ENCODE assay signal across 26 mouse cellular contexts in the genomic region with DNA sequence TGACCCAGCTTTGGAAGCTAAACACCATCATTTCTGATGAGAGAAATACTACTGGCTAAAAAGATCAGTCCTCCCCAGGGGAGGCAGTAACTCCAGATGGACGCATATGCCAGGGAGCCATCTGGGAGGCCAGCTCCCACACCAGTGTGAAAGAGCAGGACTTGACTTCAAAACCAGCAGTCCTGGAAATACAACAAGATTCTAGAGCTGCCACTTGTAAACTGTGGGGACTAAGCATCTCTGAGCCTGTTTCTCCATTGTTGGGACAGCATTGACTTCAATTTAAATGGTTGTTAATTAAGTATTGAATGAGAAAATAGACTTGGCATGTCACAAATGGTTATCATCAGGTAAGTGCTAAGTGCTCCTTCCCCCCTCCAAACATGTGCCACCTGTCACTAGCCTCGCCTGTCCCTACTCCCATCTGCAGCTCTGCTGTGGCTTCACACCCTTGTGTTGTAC. TPM values are rescaled to one million over a fixed set of nuclear protein-coding genes. Genes with fewer than 3 reads are reported as not detected.
DNase-seq lines count a peak whose midpoint lies in the region; ATAC-seq and TF ChIP-seq lines count a peak whose summit lies in the region.
"Had no signal": no experiment of that assay in that cellular context is flagged by ENCODE, and none has a peak within 500 bp of the region (broad histone marks: within the 10 kb centered on the region; RNA-seq: fewer than 3 reads in every experiment).

No protein-coding gene starts in this region.

- no peak overlapping the region for H3K4me2 ChIP-seq in forebrain, embryonic 15.5 days (replicated peaks)
- H3K4me2 ChIP-seq in kidney, postnatal 0 days (ENCODE audit: low read length), result no peak overlapping the region
- H3K4me2 ChIP-seq: embryonic facial prominence, embryonic 15.5 days; hindbrain, embryonic 15.5 days; limb, embryonic 13.5 days; liver, embryonic 15.5 days had no signal

- H3K9ac ChIP-seq in forebrain, embryonic 15.5 days (replicated peaks), result no peak overlapping the region
- no peak overlapping the region for H3K9ac ChIP-seq in kidney, postnatal 0 days (ENCODE audit: low read depth, low read length)
- H3K9ac ChIP-seq: embryonic facial prominence, embryonic 15.5 days; hindbrain, embryonic 15.5 days; limb, embryonic 13.5 days; liver, embryonic 15.5 days had no signal

- H3K4me3 ChIP-seq in forebrain, embryonic 15.5 days, result no peak overlapping the region
- no peak overlapping the region for H3K4me3 ChIP-seq in forebrain, embryonic 10.5 days
- no peak overlapping the region for H3K4me3 ChIP-seq in kidney, postnatal 0 days (replicated peaks; ENCODE audit: low read depth, low read length)
- no peak overlapping the region for H3K4me3 ChIP-seq in layer of hippocampus, adult 2 months
- H3K4me3 ChIP-seq: embryonic facial prominence, embryonic 15.5 days; hindbrain, embryonic 15.5 days; limb, embryonic 13.5 days; liver, embryonic 15.5 days had no signal

- no peaks in the 10 kb centered on the region for H3K27me3 ChIP-seq in forebrain, embryonic 15.5 days
- H3K27me3 ChIP-seq in forebrain, embryonic 10.5 days (ENCODE audit: poor library complexity, severe bottlenecking), result no peaks in the 10 kb centered on the region
- no peaks in the 10 kb centered on the region for H3K27me3 ChIP-seq in kidney, postnatal 0 days (ENCODE audit: insufficient read depth, low read length)
- H3K27me3 ChIP-seq: embryonic facial prominence, embryonic 15.5 days; hindbrain, embryonic 15.5 days; limb, embryonic 13.5 days; liver, embryonic 15.5 days had no signal

- H3K4me1 ChIP-seq in forebrain, embryonic 15.5 days, result peaks cover 26% of the 10 kb centered on the region
- H3K4me1 ChIP-seq in forebrain, embryonic 10.5 days, result peaks cover 10% of the 10 kb centered on the region
- H3K4me1 ChIP-seq in kidney, postnatal 0 days (replicated peaks; ENCODE audit: insufficient read depth, low read length), result peaks cover 12% of the 10 kb centered on the region; the same call in 1 of the 2 replicates
- H3K4me1 ChIP-seq: liver, embryonic 15.5 days had no signal

- no peak for DNase-seq in forebrain, embryonic 10.5 days (ENCODE audit: extremely low spot score, low spot score)
- DNase-seq in kidney, postnatal 0 days (ENCODE audit: low spot score), result peak; percentile 76
- DNase-seq in kidney, postnatal 14 days, result no peak
- DNase-seq in cerebellum, adult 18-20 months, result peak; percentile 72 to 76
- peak; percentile 69 to 70 for DNase-seq in cerebellum, postnatal 36 days
- no peak for DNase-seq in urinary bladder, postnatal 10 days (ENCODE audit: low spot score)
- no peak for DNase-seq in layer of hippocampus, adult 2 months (ENCODE audit: low spot score in 2 of 2)
- DNase-seq: adrenal gland, adult 8-10 months; gastrocnemius, postnatal 10 days; kidney, adult 11 months; spleen, adult 18-20 months; thymus, adult 18-20 months had no signal

- no peak for ATAC-seq in forebrain, embryonic 15.5 days (replicated peaks)
- no peak for ATAC-seq in kidney, postnatal 0 days (replicated peaks; ENCODE audit: low FRiP score, low read depth)

- H3K27ac ChIP-seq in forebrain, embryonic 15.5 days (replicated peaks), result 0 out of 2 replicates have a peak overlapping the region, but pooled peaks have one; percentile 2
- no peak overlapping the region for H3K27ac ChIP-seq in forebrain, embryonic 10.5 days
- peak overlapping the region; percentile 65 for H3K27ac ChIP-seq in kidney, postnatal 0 days
- no peak overlapping the region for H3K27ac ChIP-seq in layer of hippocampus, adult 2 months
- H3K27ac ChIP-seq: embryonic facial prominence, embryonic 15.5 days; limb, embryonic 13.5 days; liver, embryonic 15.5 days had no signal

- TF ChIP-seq CTCF in kidney, postnatal 0 days (IDR thresholded peaks at IDR 0.05; ENCODE audit: low read depth), result no peak
- no peak for TF ChIP-seq CTCF in layer of hippocampus, adult 2 months (conservative IDR thresholded peaks at IDR 0.05)

- H3K9me3 ChIP-seq in forebrain, embryonic 15.5 days, result no peaks in the 10 kb centered on the region
- H3K9me3 ChIP-seq in forebrain, embryonic 10.5 days, result no peaks in the 10 kb centered on the region
- no peaks in the 10 kb centered on the region for H3K9me3 ChIP-seq in kidney, postnatal 0 days (replicated peaks; ENCODE audit: low read length)
- H3K9me3 ChIP-seq: embryonic facial prominence, embryonic 15.5 days; hindbrain, embryonic 15.5 days; limb, embryonic 13.5 days; liver, embryonic 15.5 days had no signal

- WGBS in forebrain, embryonic 15.5 days, result 56% methylated on average over 2 of the region's 2 CpGs
- WGBS in forebrain, embryonic 10.5 days, result 77% methylated on average over 2 of the region's 2 CpGs
- 47% methylated on average over 2 of the region's 2 CpGs for WGBS in kidney, postnatal 0 days

- no peaks in the 10 kb centered on the region for H3K36me3 ChIP-seq in forebrain, embryonic 15.5 days
- H3K36me3 ChIP-seq in forebrain, embryonic 10.5 days (replicated peaks), result no peaks in the 10 kb centered on the region
- no peaks in the 10 kb centered on the region for H3K36me3 ChIP-seq in kidney, postnatal 0 days (ENCODE audit: insufficient read depth, low read length)
- H3K36me3 ChIP-seq: embryonic facial prominence, embryonic 15.5 days; hindbrain, embryonic 15.5 days; liver, embryonic 15.5 days had no signal

RNA-seq across cellular contexts. Expression of a gene that starts 37.6 kb away (rescaled TPM):
- polyA plus RNA-seq in forebrain, embryonic 15.5 days (2015; fragmentation: Nextera tagmentation; extraction: Ambion mirVana), result 53.9 and 56.3 TPM in 2 replicates
- polyA plus RNA-seq in forebrain, embryonic 10.5 days (2016; fragmentation: Nextera tagmentation; extraction: Ambion mirVana), result 14.7 and 15.4 TPM in 2 replicates
- 23.6 and 26.2 TPM in 2 replicates for polyA plus RNA-seq in kidney, postnatal 0 days (2015; fragmentation: Nextera tagmentation; extraction: Ambion mirVana)
- total RNA-seq in layer of hippocampus, adult 2 months (2021), result 10 to 100 TPM; 25.3 to 33.3 TPM
- total RNA-seq: CH12.LX had no signal

RNA-seq across cellular contexts. Expression of a gene that starts 52.9 kb away (rescaled TPM):
- polyA plus RNA-seq in forebrain, embryonic 15.5 days (2015; fragmentation: Nextera tagmentation; extraction: Ambion mirVana), result not detected in 2 replicates
- not detected in 2 replicates for polyA plus RNA-seq in forebrain, embryonic 10.5 days (2016; fragmentation: Nextera tagmentation; extraction: Ambion mirVana)
- polyA plus RNA-seq in kidney, postnatal 0 days (2015; fragmentation: Nextera tagmentation; extraction: Ambion mirVana), result not detected in 2 replicates
- total RNA-seq in layer of hippocampus, adult 2 months (2021), result not detected
- total RNA-seq: adrenal gland, adult 8-10 months; CH12.LX; gastrocnemius, postnatal 10 days; heart, adult 8-10 months; layer of hippocampus, adult 18-20 months; left cerebral cortex, adult 18-20 months; megakaryocyte-erythroid progenitor cell, adult 5-6 weeks had no signal
- polyA plus RNA-seq: cortical plate, adult 2 months; embryonic facial prominence, embryonic 15.5 days; heart, postnatal 0 days; hindbrain, embryonic 15.5 days; limb, embryonic 13.5 days; liver, embryonic 15.5 days; neural tube, embryonic 11.5 days; stomach, embryonic 14.5 days had no signal

Comparison
In these comparisons a context has a peak if more than half of its experiments do, and no peak if none do; other contexts are left out.
1. H3K27ac ChIP-seq: peak in forebrain, embryonic 15.5 days (single experiment) and kidney, postnatal 0 days (single experiment); none in forebrain, embryonic 10.5 days (single experiment) and layer of hippocampus, adult 2 months (single experiment).
2. DNase-seq: peak in kidney, postnatal 0 days (single experiment), cerebellum, adult 18-20 months (2 of 2) and cerebellum, postnatal 36 days (2 of 2); none in forebrain, embryonic 10.5 days (single experiment), kidney, postnatal 14 days (single experiment), urinary bladder, postnatal 10 days (single experiment) and layer of hippocampus, adult 2 months (0 of 2).